Mouse (Mus musculus) ovary, postnatal 14 days (tissue): Measurements from ENCODE around the gene Pramef6.
"Not testable (repeated sequence)": the region's sequence is repeated elsewhere in the genome, so short reads cannot be mapped to it uniquely, and the experiment has no call there.

Experiments used
- DNase-seq: peaks from one replicate; pipeline ENCODE4 v3.0.0; 2022; ENCODE audit warnings: low spot score

Pramef6 gene

GRCm38 (mm10) chr4:143900280-143900679 lies at the start of gene Pramef6:
Gene Pramef6 (minus strand): TSS chr4:143900380.
- not testable (repeated sequence) for DNase-seq

GRCm38 (mm10) chr4:143894406-143894805 lies 5.8 kb downstream of the Pramef6 start:
- not testable (repeated sequence) for DNase-seq

GRCm38 (mm10) chr4:143882371-143882770 lies 17.8 kb downstream of the Pramef6 start:
- DNase-seq = not testable (repeated sequence)

- not testable (repeated sequence) for DNase-seq
Measured at GRCm38 (mm10) chr4:143846197-143846596, 54.0 kb downstream of the Pramef6 start, which contains the start of gene Gm13103. Gene Gm13103 (plus strand): TSS chr4:143846497.
